Mouse (Mus musculus) spleen, adult 2 months (tissue): ENCODE data around the gene Tmem44.

Experiments used
- CTCF ChIP-seq: fragments of 200-500 bp; IDR thresholded peaks from 2 replicates; pipeline ENCODE4 v1.5.1; 2011; ENCODE audit warnings: mild to moderate bottlenecking, inconsistent platforms; ENCODE audit not compliant: insufficient read depth, insufficient read length, insufficient replicate concordance; ENCODE audit errors: extremely low read depth
- POLR2A ChIP-seq: fragments of 200-500 bp; IDR thresholded peaks from 2 replicates; pipeline ENCODE4 v1.6.1; 2011; ENCODE audit warnings: low read depth, low read length, inconsistent platforms

- TF ChIP-seq CTCF (no peak), POLR2A (no peak)
These were observed 10.3 kb downstream of the Tmem44 start for GRCm38 (mm10) chr16:30540107-30541001.
